Mouse (Mus musculus): ENCODE results near the gene Capn12.

Capn12 gene

DNA sequence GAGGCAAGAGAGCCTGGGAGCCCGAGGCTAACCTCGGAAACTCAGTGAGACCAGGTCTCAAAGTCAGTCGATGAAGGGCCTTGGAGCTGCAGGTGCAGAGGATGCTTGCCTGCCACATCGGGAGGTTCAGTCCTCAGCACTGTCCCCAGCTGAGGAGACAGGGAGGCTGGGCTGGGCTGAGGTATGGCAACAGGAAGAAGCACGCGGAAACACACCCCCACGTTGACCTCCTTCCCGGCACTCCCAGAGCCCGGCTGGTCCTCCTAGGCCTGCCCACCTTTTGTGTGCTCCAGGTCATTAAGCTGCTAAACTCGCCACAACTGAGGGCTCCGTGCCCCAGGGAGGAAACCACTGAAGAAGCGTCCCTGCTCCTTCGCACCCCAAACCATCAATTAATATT, at the start of gene Capn12:
Gene Capn12, plus strand, starts transcription at position 224 of the 400 bp plus-strand sequence.
- DNase-seq: no peak

GRCm38 (mm10) chr7:28832137-28832536, 49.1 kb upstream of the Capn12 start:
- DNase-seq: peak in 1 of 2 experiments; percentile 15

GRCm38 (mm10) chr7:28833723-28834347, 47.4 kb upstream of the Capn12 start, which contains the start of gene Lgals4:
Gene Lgals4 (plus strand): TSS chr7:28833854.
- DNase-seq: no peak

GRCm38 (mm10) chr7:28836936-28837335, 44.3 kb upstream of the Capn12 start:
- DNase-seq: peak; percentile 43 to 47

- no peak for DNase-seq
These were observed 42.9 kb upstream of the Capn12 start for GRCm38 (mm10) chr7:28838331-28838730.

DNA sequence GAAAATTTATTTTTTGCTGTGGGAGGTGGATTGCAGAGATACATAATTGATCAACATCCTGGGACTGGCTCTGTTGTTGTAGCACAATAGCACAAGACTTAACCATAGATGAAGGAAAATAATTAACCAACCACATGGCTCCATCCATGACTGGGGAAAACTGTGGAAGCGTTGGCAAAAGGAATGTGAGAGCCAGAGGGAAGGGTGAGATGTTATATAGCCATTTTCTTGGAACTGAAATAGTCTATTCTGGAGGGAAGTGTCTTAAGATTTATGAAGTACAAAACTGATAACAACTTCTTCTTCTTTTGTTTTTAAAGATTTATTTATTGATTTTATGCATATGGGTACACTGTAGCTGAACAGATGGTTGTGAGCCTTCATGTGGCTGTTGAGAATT, 33.9 kb upstream of the Capn12 start:
- no peak for DNase-seq

DNA sequence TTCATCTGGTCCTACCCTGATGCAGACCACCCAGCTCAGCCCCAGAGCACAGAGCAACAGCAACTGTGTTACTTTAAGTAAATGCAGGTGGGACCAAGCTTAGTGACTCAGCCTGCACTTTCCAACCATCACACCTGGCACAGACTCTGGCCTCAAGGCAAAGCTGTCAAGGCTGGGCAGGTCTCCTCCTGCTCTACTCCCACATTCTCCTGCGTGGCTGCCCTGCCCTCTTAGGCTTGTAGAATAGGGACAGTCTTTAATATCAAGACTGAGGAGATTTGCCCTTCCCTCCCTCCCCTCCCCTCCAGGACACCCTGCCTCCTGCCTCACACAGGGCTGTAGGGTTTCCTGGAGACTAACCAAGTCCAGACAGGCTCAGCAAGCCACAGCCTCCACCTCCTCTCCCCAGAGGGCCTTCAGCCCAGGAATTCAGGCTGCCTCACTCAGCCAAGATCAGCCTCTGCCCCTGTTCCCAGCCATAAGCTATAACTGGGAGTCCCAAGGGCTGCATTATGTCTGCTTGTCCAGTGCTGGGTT, 31.5 kb upstream of the Capn12 start:
- DNase-seq: no peak

DNA sequence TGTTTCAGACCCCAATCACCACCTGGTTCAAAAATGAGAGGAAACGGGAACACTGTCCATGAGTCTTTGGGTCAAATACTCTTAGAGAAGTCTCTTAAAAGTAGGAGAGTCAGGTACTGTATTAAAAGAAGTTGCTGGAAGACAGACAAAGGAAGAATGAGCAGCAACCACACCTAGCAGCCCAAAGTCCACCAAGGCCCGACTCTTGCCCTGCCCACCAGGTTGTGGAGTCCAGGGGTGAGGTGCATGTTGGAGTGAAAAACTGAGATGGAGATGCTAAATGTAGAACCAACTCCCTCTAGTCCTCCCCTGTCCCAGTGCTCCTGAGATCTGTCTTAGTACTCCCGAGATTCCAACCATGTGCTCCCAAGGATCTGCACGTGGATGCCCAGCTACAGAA, 30.6 kb upstream of the Capn12 start:
- no peak for DNase-seq

- no peak for DNase-seq
These were observed 21.3 kb upstream of the Capn12 start for GRCm38 (mm10) chr7:28859953-28860352.

DNA sequence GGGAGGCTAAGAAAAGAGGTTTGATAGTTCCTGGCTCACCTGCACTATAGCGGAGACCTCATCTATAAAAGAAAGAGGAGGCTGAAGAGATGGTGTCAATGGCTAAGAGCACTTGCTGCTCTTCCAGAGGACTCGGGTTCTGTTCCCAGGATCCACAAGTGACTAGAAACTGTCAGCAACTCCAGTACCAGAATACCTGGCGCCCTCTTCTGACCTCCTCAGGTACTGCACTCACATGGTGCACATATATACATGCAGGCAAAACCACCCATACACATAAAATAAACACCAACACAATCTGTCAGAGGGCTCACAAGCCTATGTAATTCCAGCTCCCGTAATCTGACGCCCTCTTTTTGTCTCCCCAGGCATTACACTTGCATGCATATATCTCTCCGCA, 20.3 kb upstream of the Capn12 start:
- no peak for DNase-seq

DNA sequence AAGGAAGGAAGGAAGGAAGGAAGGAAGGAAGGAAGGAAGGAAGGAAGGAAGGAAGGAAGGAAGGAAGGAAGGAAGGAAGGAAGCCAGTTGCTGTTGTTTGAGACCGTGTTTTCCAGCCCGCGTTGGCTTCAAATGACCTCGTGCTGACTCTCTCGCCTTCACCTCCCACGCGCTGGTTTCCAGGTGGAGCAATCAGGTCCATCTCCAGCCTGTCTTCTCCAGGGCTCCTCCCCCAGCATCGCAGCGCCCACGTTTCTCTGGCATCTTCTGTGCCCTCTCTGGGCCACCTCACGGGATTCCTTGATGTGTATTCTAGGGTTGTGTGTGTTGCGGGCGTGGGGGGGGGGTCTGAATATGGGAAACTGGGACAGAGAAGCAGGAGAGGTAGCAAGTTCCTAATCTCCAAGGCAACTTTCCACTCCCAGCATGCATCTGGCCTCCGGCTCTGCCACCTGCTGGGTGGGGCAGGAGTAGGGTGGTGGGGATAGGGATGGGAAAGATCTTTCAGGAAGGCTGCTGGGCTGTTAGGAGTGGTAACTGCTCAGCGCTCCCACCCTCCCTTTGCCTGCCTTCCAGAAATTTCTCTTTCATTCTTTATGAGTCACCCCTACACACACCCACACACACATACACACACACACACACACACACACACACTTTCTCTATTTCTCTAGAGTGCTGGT, 18.3 kb upstream of the Capn12 start:
- DNase-seq: no peak

DNA sequence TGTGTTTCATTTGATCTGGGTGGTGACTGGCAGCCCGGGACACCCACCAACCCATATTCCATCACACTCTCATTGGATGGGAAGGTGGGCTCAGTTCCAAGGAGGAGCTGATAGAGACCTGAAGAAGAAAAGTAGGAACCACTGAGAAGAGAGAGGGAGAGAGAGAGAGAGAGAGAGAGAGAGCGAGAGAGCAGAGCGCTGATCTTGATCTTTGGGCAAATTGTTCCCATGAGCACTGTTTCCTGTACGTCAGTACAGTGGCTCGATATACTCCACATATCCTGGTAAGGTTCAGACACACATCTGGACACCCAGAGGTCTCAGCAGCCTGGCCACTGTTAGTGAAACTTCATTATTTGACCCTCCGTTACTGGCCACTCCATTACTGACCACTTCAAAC, 17.7 kb upstream of the Capn12 start, which contains the start of gene Lgals7:
Gene Lgals7, plus strand, starts transcription at position 314 of the 400 bp plus-strand sequence.
- no peak for DNase-seq

DNA sequence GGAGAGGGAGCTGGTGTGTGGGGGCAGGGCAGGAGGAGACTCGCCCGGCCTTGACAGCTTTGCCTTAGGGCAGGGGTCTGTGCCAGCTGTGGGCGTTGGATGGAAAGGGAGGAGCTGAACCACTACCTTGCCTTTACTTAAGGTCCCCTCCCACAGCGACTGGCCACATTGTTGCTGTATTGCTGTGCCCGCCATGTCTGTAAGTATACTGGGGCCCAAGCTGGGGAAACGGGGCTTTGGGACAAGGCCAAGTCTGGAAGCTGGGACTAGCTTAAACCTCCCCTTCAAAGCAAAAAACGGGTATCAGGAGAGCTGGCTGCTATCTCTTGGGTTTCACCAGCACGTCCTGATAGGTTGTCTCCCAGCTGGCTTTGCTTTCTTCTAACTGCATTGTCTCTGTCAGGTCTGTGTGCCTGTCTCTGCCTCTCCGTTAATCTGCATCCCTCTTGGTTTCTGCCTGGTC, 16.9 kb upstream of the Capn12 start:
- no peak for DNase-seq

DNA sequence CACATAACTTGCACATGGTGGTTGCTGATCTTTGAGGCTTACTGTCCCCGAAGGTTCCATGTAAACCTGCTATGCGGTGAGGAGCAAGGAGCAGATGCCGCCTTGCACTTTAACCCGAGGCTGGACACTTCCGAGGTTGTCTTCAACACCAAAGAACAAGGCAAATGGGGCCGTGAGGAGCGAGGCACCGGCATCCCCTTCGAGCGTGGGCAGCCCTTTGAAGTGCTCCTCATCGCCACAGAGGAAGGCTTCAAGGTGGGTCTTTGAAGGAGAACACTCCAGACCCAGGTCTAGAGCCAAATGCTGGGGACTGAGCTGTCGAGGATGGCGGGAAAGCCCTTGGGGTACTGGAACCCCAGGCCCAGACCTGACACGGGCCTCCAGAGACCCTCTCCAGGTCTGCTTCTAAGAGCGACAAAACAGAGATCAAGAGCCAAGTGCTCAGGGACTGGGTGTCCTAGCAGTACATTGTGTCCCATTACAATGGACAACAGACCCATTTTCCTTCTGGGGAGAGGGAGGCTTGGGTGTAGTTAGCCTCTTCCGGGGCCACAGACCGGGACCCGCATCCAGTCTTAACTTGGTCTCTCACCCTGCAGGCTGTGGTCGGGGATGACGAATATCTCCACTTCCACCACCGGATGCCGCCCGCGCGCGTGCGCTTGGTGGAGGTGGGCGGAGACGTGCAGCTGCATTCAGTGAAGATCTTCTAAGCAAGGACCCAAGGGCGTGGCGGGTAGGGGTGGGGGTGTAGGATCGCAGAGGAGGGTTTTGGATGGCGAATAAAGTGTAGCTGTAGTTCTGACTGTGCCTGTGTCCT, 15.5 kb upstream of the Capn12 start:
- DNase-seq: peak; percentile 81 to 85

DNA sequence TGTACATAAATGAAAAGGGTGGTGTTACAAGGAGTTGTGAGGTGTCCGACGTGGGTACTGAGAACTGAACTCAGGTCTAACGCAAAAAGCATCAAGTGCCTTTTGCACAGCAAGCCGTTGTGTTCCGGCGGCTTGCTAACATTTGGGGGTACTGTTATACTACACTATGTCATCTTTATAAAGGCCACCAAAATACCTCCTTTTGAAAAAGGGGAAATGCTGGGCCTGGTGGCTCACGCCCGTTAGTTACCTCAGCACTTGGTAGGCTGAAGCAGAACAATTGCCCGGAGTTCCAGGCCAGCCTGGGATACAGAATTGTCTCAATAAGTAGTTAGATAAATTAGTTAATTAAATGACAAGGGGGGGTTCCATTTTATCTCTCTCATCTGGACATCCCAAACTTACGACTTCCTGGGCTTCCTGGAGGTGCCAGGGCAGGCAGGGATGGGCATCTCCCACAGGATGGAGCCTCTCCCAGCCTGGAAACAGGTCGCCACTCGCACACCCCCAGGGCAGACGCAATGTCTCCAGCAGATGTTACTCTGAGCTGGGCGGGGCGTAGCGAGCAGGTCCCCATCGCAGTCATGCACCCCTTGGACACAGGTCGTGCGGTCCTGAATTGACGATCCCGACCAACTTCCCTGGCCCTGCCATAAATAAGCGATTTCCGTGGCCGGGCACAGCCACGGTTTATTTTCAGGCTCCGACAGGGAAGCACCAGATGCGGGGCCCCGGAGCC, 14.3 kb upstream of the Capn12 start:
- DNase-seq: no peak

GRCm38 (mm10) chr7:28867508-28868340, 13.5 kb upstream of the Capn12 start:
- DNase-seq: peak; percentile 74 to 88

- DNase-seq: no peak
These were observed 10.1 kb upstream of the Capn12 start for GRCm38 (mm10) chr7:28870901-28871664.

DNA sequence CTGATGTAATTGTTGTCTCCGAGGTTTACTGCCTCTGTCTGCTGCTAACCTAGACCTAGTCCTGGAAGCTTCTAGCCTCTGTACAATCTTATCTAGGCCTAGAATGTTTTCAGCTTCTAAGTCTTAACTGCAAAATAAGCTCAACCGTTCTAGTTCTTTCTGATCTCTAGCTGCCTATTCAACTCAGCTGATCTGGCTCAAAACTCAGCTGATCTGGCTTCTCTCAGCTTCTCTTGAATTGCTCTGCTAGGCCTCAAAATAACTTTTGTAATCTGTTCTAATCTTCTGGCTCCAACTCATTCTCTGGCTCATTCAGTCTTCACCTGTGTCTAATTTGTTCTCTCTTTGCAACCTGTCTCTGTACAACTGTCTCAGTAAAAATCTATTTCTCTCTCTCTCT, 6.7 kb upstream of the Capn12 start:
- no peak for DNase-seq

DNA sequence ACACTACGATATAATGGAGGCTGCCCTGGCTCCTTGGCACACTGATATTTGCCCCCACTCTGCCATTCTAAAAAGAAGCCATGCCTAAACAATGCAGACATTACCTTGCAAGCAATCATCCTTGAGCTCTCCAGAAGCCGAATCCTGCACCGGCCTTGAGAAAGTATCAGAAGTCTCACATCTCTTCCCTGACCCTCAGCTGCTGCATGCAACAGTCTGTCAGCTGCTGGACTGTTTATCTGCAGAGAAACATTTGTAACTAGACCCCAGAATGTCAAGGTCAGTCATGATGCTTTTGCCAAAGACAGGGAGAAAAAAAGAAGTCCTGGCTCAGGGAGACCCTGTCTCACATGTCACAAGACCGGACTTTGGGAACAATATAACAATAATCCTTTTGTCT, 5.1 kb upstream of the Capn12 start:
- DNase-seq: no peak

- no peak for DNase-seq
These were observed 4.1 kb upstream of the Capn12 start for GRCm38 (mm10) chr7:28877155-28877554.

DNA sequence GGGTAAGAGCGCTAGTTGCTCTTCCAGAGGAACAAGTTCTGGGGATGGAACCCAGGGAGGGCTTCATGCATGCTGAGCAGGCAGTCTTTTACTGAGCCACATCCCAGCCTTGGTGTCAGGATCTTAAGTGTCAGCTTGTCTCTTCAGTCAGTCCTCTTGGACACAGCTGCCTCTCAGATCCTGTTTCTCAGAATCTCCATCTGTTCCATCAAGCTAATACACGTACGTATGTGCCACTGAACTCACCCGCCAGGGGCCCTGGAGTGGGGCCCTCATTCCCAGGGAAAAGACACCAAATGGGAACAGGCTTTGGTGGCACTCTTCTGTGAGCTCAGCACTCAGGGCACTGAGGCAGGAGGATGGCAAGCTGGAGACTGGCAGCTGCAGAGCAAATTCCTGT, 3.4 kb upstream of the Capn12 start:
- no peak for DNase-seq
